ENCODE assay signal across 18 mouse cellular contexts in genomic region chr14:72700056-72700455, GRCm38 (mm10).
"Had no signal": no experiment of that assay in that cellular context is flagged by ENCODE, and none has a peak within 500 bp of the region (broad histone marks: within the 10 kb centered on the region; RNA-seq: fewer than 3 reads in every experiment).

No protein-coding gene starts in this region.

- DNase-seq: kidney, adult 11 months; kidney, adult 8-10 months; kidney, postnatal 10 days; kidney, postnatal 36 days; left cerebral cortex, postnatal 4 days; liver, embryonic 13.5 days; lung, adult 2 months; lung, postnatal 14 days; lung, postnatal 4 days; thymus, postnatal 25 days had no signal

- H3K4me1 ChIP-seq: kidney, embryonic 15.5 days; limb, embryonic 12.5 days; limb, embryonic 15.5 days; liver, embryonic 13.5 days; midbrain, embryonic 12.5 days; midbrain, embryonic 15.5 days; neural tube, embryonic 13.5 days had no signal

- H3K9me3 ChIP-seq: kidney, embryonic 15.5 days; limb, embryonic 12.5 days; limb, embryonic 15.5 days; liver, embryonic 13.5 days; midbrain, embryonic 12.5 days; midbrain, embryonic 15.5 days; neural tube, embryonic 13.5 days had no signal

- ATAC-seq: midbrain, embryonic 15.5 days had no signal

- H3K36me3 ChIP-seq: kidney, embryonic 15.5 days; limb, embryonic 12.5 days; limb, embryonic 15.5 days; liver, embryonic 13.5 days; midbrain, embryonic 12.5 days; midbrain, embryonic 15.5 days; neural tube, embryonic 13.5 days had no signal

- H3K27ac ChIP-seq: kidney, embryonic 15.5 days; limb, embryonic 12.5 days; limb, embryonic 15.5 days; liver, embryonic 13.5 days; midbrain, embryonic 12.5 days; midbrain, embryonic 15.5 days; neural tube, embryonic 13.5 days; stomach, postnatal 0 days had no signal

- H3K27me3 ChIP-seq: kidney, embryonic 15.5 days; limb, embryonic 12.5 days; limb, embryonic 15.5 days; liver, embryonic 13.5 days; midbrain, embryonic 12.5 days; midbrain, embryonic 15.5 days; neural tube, embryonic 13.5 days had no signal

- H3K4me3 ChIP-seq: kidney, embryonic 15.5 days; limb, embryonic 12.5 days; limb, embryonic 15.5 days; liver, embryonic 13.5 days; midbrain, embryonic 12.5 days; midbrain, embryonic 15.5 days; myocyte; neural tube, embryonic 13.5 days had no signal
